Mouse (Mus musculus) kidney, embryonic 16.5 days (tissue): ENCODE measurements at regions not wholly inside any gene's neighbourhood (a gene's known extent, or its start where the extent isn't known, plus 50 kb on each side); places are given as distances from the start of the nearest gene placed in this dataset.

Source experiments
- ATAC-seq: fragments of 200-750 bp; cut with Nextera tagmentation; 2 replicates; pipeline ENCODE4 v1.8.0; 2017; ENCODE audit warnings: moderate TSS enrichment; ENCODE audit not compliant: low FRiP score, low TSS enrichment
- H3K27ac ChIP-seq: fragments of 300-500 bp; sonication (generic); 2 replicates; pipeline ENCODE4 v1.5.1; 2014; ENCODE audit warnings: low read length
- H3K27me3 ChIP-seq: fragments of 300-500 bp; sonication (generic); 2 replicates; pipeline ENCODE4 v1.6.1; 2014; ENCODE audit warnings: low read length, control low read depth, mixed read lengths; ENCODE audit not compliant: insufficient read depth
- H3K36me3 ChIP-seq: fragments of 300-500 bp; sonication (generic); 2 replicates; pipeline ENCODE4 v1.6.1; 2014; ENCODE audit warnings: low read length, control low read depth, mixed read lengths; ENCODE audit not compliant: insufficient read depth
- H3K4me1 ChIP-seq: fragments of 300-500 bp; sonication (generic); 2 replicates; pipeline ENCODE4 v1.6.1; 2014; ENCODE audit warnings: low read length, control low read depth, mixed read lengths; ENCODE audit not compliant: insufficient read depth
- H3K4me2 ChIP-seq: fragments of 300-500 bp; sonication (generic); replicated peaks from 2 replicates; pipeline ENCODE4 v1.6.1; 2014; ENCODE audit warnings: low read depth, low read length
- H3K4me3 ChIP-seq: fragments of 300-500 bp; sonication (generic); 2 replicates; pipeline ENCODE4 v1.5.1; 2014; ENCODE audit warnings: mild to moderate bottlenecking, low read length
- H3K9ac ChIP-seq: fragments of 300-500 bp; sonication (generic); replicated peaks from 2 replicates; pipeline ENCODE4 v1.6.1; 2014; ENCODE audit warnings: low read length
- H3K9me3 ChIP-seq: fragments of 300-500 bp; sonication (generic); 2 replicates; pipeline ENCODE4 v1.6.1; 2016; ENCODE audit warnings: low read length, control low read depth
- WGBS: fragments of 180-500 bp; shearing (Covaris S2); extraction: QIAGEN DNeasy Blood & Tissue Kit; methylation state at CpG from one replicate; pipeline ENCODE4 v1.1.7; 2014; 5-methylcytosine and 5-hydroxymethylcytosine counted together

- no peak overlapping the region for H3K4me2 ChIP-seq
- ATAC-seq = no peak
- 35% methylated on average over 7 of the region's 7 CpGs for WGBS
- H3K36me3 ChIP-seq = no peaks in the 10 kb centered on the region
- H3K27ac ChIP-seq = no peak overlapping the region
- H3K9ac ChIP-seq = no peak overlapping the region
- no peaks in the 10 kb centered on the region for H3K9me3 ChIP-seq
- no peaks in the 10 kb centered on the region for H3K4me1 ChIP-seq
- H3K27me3 ChIP-seq = no peaks in the 10 kb centered on the region
- no peak overlapping the region for H3K4me3 ChIP-seq
Observed at GRCm38 (mm10) chr12:107170926-107171325, 317.5 kb upstream of the 3110018I06Rik start.

- Histone ChIP-seq H3K36me3 (no peaks in the 10 kb centered on the region), H3K4me1 (no peaks in the 10 kb centered on the region), H3K9ac (no peak overlapping the region), H3K27ac (no peak overlapping the region), H3K9me3 (no peaks in the 10 kb centered on the region), H3K4me3 (no peak overlapping the region), H3K4me2 (no peak overlapping the region), H3K27me3 (no peaks in the 10 kb centered on the region)
- no peak for ATAC-seq
- 50% methylated on average over 15 of the region's 15 CpGs for WGBS
Observed at GRCm38 (mm10) chr12:107171676-107172075, 316.8 kb upstream of the 3110018I06Rik start.

GRCm38 (mm10) chr12:107178676-107179075 lies 309.8 kb upstream of the 3110018I06Rik start:
- no peak overlapping the region for H3K4me2 ChIP-seq
- H3K4me1 ChIP-seq = no peaks in the 10 kb centered on the region
- H3K36me3 ChIP-seq = no peaks in the 10 kb centered on the region
- H3K27me3 ChIP-seq = 0 out of 2 replicates have a peak, but pooled peaks cover 2% of the 10 kb centered on the region
- no peaks in the 10 kb centered on the region for H3K9me3 ChIP-seq
- H3K27ac ChIP-seq = no peak overlapping the region
- H3K4me3 ChIP-seq = no peak overlapping the region
- no peak overlapping the region for H3K9ac ChIP-seq
- 45% methylated on average over 6 of the region's 6 CpGs for WGBS
- no peak for ATAC-seq

- 93% methylated on average over 3 of the region's 3 CpGs for WGBS
- Histone ChIP-seq H3K9me3 (no peaks in the 10 kb centered on the region), H3K4me1 (no peaks in the 10 kb centered on the region), H3K4me2 (no peak overlapping the region), H3K4me3 (no peak overlapping the region), H3K36me3 (no peaks in the 10 kb centered on the region), H3K27me3 (0 out of 2 replicates have a peak, but pooled peaks cover 2% of the 10 kb centered on the region), H3K27ac (no peak overlapping the region), H3K9ac (no peak overlapping the region)
- no peak for ATAC-seq
Observed at GRCm38 (mm10) chr12:107180501-107180900, 307.9 kb upstream of the 3110018I06Rik start.

- no peak overlapping the region for H3K27ac ChIP-seq
- H3K9ac ChIP-seq = no peak overlapping the region
- no peaks in the 10 kb centered on the region for H3K36me3 ChIP-seq
- no peak for ATAC-seq
- H3K4me3 ChIP-seq = no peak overlapping the region
- no peaks in the 10 kb centered on the region for H3K4me1 ChIP-seq
- H3K27me3 ChIP-seq = 0 out of 2 replicates have a peak, but pooled peaks cover 2% of the 10 kb centered on the region
- no peaks in the 10 kb centered on the region for H3K9me3 ChIP-seq
- WGBS = 66% methylated on average over 9 of the region's 9 CpGs
- H3K4me2 ChIP-seq = no peak overlapping the region
Observed at GRCm38 (mm10) chr12:107181291-107181690, 307.1 kb upstream of the 3110018I06Rik start.

- ATAC-seq = no peak
- 84% methylated on average over 18 of the region's 18 CpGs for WGBS
Observed at GRCm38 (mm10) chr12:107182091-107182655, 306.3 kb upstream of the 3110018I06Rik start.

GRCm38 (mm10) chr12:107183283-107183682 lies 305.1 kb upstream of the 3110018I06Rik start:
- H3K4me2 ChIP-seq = no peak overlapping the region
- no peaks in the 10 kb centered on the region for H3K4me1 ChIP-seq
- no peak for ATAC-seq
- no peaks in the 10 kb centered on the region for H3K9me3 ChIP-seq
- no peaks in the 10 kb centered on the region for H3K36me3 ChIP-seq
- H3K9ac ChIP-seq = no peak overlapping the region
- 0 out of 2 replicates have a peak, but pooled peaks cover 2% of the 10 kb centered on the region for H3K27me3 ChIP-seq
- H3K27ac ChIP-seq = no peak overlapping the region
- H3K4me3 ChIP-seq = no peak overlapping the region
- 48% methylated on average over 9 of the region's 9 CpGs for WGBS

More at GRCm38 (mm10) chr12:107182091-107182655, 306.3 kb upstream of the 3110018I06Rik start:
- Histone ChIP-seq H3K27ac (no peak overlapping the region), H3K4me1 (no peaks in the 10 kb centered on the region), H3K27me3 (0 out of 2 replicates have a peak, but pooled peaks cover 2% of the 10 kb centered on the region), H3K9ac (no peak overlapping the region), H3K36me3 (no peaks in the 10 kb centered on the region), H3K4me3 (no peak overlapping the region), H3K4me2 (no peak overlapping the region), H3K9me3 (no peaks in the 10 kb centered on the region)

GRCm38 (mm10) chr12:107184426-107184825 lies 304.0 kb upstream of the 3110018I06Rik start:
- no peak for ATAC-seq
- H3K27ac ChIP-seq = no peak overlapping the region
- no peaks in the 10 kb centered on the region for H3K9me3 ChIP-seq
- H3K4me3 ChIP-seq = no peak overlapping the region
- WGBS = 57% methylated on average over 3 of the region's 3 CpGs
- 0 out of 2 replicates have a peak, but pooled peaks cover 2% of the 10 kb centered on the region for H3K27me3 ChIP-seq
- no peaks in the 10 kb centered on the region for H3K36me3 ChIP-seq
- H3K4me1 ChIP-seq = no peaks in the 10 kb centered on the region
- no peak overlapping the region for H3K4me2 ChIP-seq
- no peak overlapping the region for H3K9ac ChIP-seq

GRCm38 (mm10) chr12:107186361-107186760 lies 302.1 kb upstream of the 3110018I06Rik start:
- ATAC-seq = no peak
- no peak overlapping the region for H3K9ac ChIP-seq
- H3K9me3 ChIP-seq = no peaks in the 10 kb centered on the region
- H3K4me1 ChIP-seq = no peaks in the 10 kb centered on the region
- no peaks in the 10 kb centered on the region for H3K36me3 ChIP-seq
- no peak overlapping the region for H3K4me2 ChIP-seq
- WGBS = 77% methylated on average over 6 of the region's 6 CpGs
- H3K27ac ChIP-seq = no peak overlapping the region
- no peak overlapping the region for H3K4me3 ChIP-seq
- H3K27me3 ChIP-seq = 0 out of 2 replicates have a peak, but pooled peaks cover 2% of the 10 kb centered on the region

- Histone ChIP-seq H3K27ac (no peak overlapping the region), H3K4me3 (no peak overlapping the region), H3K9ac (no peak overlapping the region), H3K4me2 (no peak overlapping the region), H3K9me3 (no peaks in the 10 kb centered on the region), H3K36me3 (no peaks in the 10 kb centered on the region), H3K27me3 (0 out of 2 replicates have a peak, but pooled peaks cover 2% of the 10 kb centered on the region), H3K4me1 (no peaks in the 10 kb centered on the region)
- no peak for ATAC-seq
- 41% methylated on average over 5 of the region's 5 CpGs for WGBS
Observed at GRCm38 (mm10) chr12:107188055-107188454, 300.4 kb upstream of the 3110018I06Rik start.
